Mouse (Mus musculus) small intestine, adult 2 months (tissue): Measurements from ENCODE around the gene Wwox.

Experiments used
- CTCF ChIP-seq: fragments of 200-500 bp; IDR thresholded peaks from 2 replicates; pipeline ENCODE4 v1.5.1; 2012; ENCODE audit warnings: low read depth, mild to moderate bottlenecking, control low read depth, inconsistent platforms, low read length, moderate library complexity, mixed read lengths; ENCODE audit not compliant: insufficient replicate concordance, insufficient read length; ENCODE audit errors: extremely low read depth
- POLR2A ChIP-seq: fragments of 200-500 bp; IDR thresholded peaks from 2 replicates; pipeline ENCODE4 v1.6.1; 2012; ENCODE audit warnings: low read depth, mild to moderate bottlenecking, control low read depth, inconsistent platforms, low read length, moderate library complexity

- TF ChIP-seq CTCF (no peak), POLR2A (no peak)
Measured at GRCm38 (mm10) chr8:115136888-115137287, 697.4 kb downstream of the Wwox start.
